Mouse (Mus musculus) stomach, embryonic 14.5 days (tissue): Measurements from ENCODE around the gene Dll4. TPM values are rescaled to one million over a fixed set of nuclear protein-coding genes. Genes with fewer than 3 reads are reported as not detected.

Source experiments
- ATAC-seq: fragments of 200-750 bp; cut with Nextera tagmentation; 2 replicates; pipeline ENCODE4 v1.8.0; 2017; ENCODE audit warnings: low read depth, moderate TSS enrichment; ENCODE audit not compliant: insufficient number of reproducible peaks, insufficient read depth, low FRiP score
- H3K27ac ChIP-seq: fragments of 300-500 bp; sonication (generic); 2 replicates; pipeline ENCODE4 v1.5.1; 2014; ENCODE audit warnings: mild to moderate bottlenecking, low read length, moderate library complexity, mixed read lengths
- H3K27me3 ChIP-seq: fragments of 300-500 bp; sonication (generic); 2 replicates; pipeline ENCODE4 v1.6.1; 2014; ENCODE audit warnings: low read length, control low read depth, mixed read lengths; ENCODE audit not compliant: control insufficient read depth, insufficient read depth
- H3K36me3 ChIP-seq: fragments of 300-500 bp; sonication (generic); 2 replicates; pipeline ENCODE4 v1.6.1; 2014; ENCODE audit warnings: mild to moderate bottlenecking, control low read depth, low read length, moderate library complexity, mixed read lengths; ENCODE audit not compliant: control insufficient read depth, insufficient read depth
- H3K4me1 ChIP-seq: fragments of 300-500 bp; sonication (generic); 2 replicates; pipeline ENCODE4 v1.6.1; 2014; ENCODE audit warnings: low read length, control low read depth, mixed read lengths; ENCODE audit not compliant: control insufficient read depth, insufficient read depth
- H3K4me2 ChIP-seq: fragments of 300-500 bp; sonication (generic); replicated peaks from 2 replicates; pipeline ENCODE4 v1.6.1; 2014; ENCODE audit warnings: low read depth, low read length, control low read depth
- H3K4me3 ChIP-seq: fragments of 300-500 bp; sonication (generic); 2 replicates; pipeline ENCODE4 v1.5.1; 2014; ENCODE audit warnings: low read depth, low read length, control low read depth
- H3K9ac ChIP-seq: fragments of 300-500 bp; sonication (generic); replicated peaks from 2 replicates; pipeline ENCODE4 v1.6.1; 2014; ENCODE audit warnings: low read depth, mild to moderate bottlenecking, control low read depth, low read length, moderate library complexity, mixed read lengths
- H3K9me3 ChIP-seq: fragments of 300-500 bp; sonication (generic); 2 replicates; pipeline ENCODE4 v1.6.1; 2016; ENCODE audit warnings: low read depth, low read length, control low read depth; ENCODE audit not compliant: control insufficient read depth
- WGBS: fragments of 180-500 bp; shearing (Covaris S2); extraction: QIAGEN DNeasy Blood & Tissue Kit; methylation state at CpG from one replicate; pipeline ENCODE4 v1.1.7; 2014; 5-methylcytosine and 5-hydroxymethylcytosine counted together
- polyA plus RNA-seq: library from polyadenylated mRNA; unstranded; fragments of >200 nt; fragmentation: Nextera tagmentation; extraction: Ambion mirVana; gene quantifications from 2 replicates; pipeline ENCODE4 v1.2.1, GENCODE M21; 2014

The Dll4 gene
- polyA plus RNA-seq, 1 experiment from 2014 or later = 5.6 TPM

DNA sequence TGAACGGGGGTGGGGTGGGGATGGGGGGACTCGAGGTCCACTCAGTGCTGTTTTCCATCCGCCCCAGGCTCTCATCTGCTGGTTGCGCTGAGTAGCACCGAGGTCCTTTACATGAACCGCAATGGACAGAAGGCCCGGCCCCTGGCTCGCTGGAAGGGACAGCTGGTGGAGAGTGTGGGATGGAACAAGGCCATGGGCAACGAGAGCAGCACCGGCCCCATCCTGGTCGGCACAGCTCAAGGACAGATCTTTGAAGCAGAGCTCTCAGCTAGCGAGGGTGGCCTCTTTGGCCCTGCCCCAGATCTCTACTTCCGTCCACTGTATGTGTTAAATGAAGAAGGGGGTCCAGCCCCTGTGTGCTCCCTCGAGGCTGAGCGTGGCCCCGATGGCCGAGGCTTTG is 32.7 kb upstream of the Dll4 start:
- no peak for ATAC-seq
- no peak overlapping the region for H3K4me3 ChIP-seq
- WGBS = 91% methylated on average over 17 of the region's 17 CpGs
- peaks cover 7% of the 10 kb centered on the region; the same call in 1 of the 2 replicates for H3K4me1 ChIP-seq
- H3K36me3 ChIP-seq = peaks cover 63% of the 10 kb centered on the region
- no peak overlapping the region for H3K27ac ChIP-seq
- H3K9ac ChIP-seq = no peak overlapping the region
- H3K9me3 ChIP-seq = no peaks in the 10 kb centered on the region
- H3K27me3 ChIP-seq = no peaks in the 10 kb centered on the region
- H3K4me2 ChIP-seq = no peak overlapping the region

DNA sequence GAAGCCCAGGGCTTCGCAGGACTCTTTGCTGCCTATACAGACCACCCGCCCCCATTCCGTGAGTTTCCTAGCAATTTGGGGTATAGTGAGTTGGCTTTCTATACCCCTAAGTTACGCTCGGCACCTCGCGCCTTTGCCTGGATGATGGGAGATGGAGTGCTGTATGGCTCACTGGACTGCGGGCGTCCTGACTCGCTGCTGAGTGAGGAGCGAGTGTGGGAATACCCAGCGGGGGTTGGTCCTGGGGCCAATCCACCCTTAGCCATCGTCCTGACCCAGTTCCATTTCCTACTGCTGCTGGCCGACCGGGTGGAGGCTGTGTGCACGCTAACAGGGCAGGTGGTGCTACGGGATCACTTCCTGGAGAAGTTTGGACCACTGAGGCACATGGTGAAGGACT is 32.3 kb upstream of the Dll4 start:
- WGBS = 96% methylated on average over 17 of the region's 17 CpGs
- no peak overlapping the region for H3K9ac ChIP-seq
- H3K4me2 ChIP-seq = no peak overlapping the region
- no peak for ATAC-seq
- H3K4me3 ChIP-seq = no peak overlapping the region
- no peaks in the 10 kb centered on the region for H3K9me3 ChIP-seq
- no peak overlapping the region for H3K27ac ChIP-seq
- peaks cover 64% of the 10 kb centered on the region for H3K36me3 ChIP-seq
- no peaks in the 10 kb centered on the region for H3K27me3 ChIP-seq
- H3K4me1 ChIP-seq = peaks cover 4% of the 10 kb centered on the region; the same call in 1 of the 2 replicates

DNA sequence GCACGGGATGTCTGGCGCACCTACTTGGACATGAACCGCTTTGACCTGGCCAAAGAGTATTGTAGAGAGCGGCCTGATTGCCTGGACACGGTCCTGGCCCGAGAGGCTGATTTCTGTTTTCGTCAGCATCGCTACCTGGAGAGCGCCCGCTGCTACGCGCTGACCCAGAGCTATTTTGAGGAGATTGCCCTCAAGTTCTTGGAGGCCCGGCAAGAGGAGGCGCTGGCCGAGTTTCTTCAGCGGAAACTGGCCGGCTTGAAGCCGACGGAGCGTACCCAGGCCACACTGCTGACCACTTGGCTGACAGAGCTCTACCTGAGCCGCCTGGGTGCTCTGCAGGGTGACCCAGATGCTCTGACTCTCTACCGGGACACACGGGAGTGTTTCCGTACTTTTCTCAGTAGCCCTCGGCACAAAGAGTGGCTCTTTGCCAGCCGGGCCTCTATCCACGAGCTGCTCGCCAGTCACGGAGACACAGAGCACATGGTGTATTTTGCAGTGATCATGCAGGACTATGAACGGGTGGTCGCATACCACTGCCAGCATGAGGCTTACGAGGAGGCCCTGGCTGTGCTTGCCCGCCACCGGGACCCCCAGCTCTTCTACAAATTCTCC is 31.7 kb upstream of the Dll4 start:
- 93% methylated on average over 34 of the region's 34 CpGs for WGBS
- no peaks in the 10 kb centered on the region for H3K9me3 ChIP-seq
- H3K4me1 ChIP-seq = peaks cover 4% of the 10 kb centered on the region; the same call in 1 of the 2 replicates
- H3K27ac ChIP-seq = no peak overlapping the region
- no peak overlapping the region for H3K9ac ChIP-seq
- H3K4me2 ChIP-seq = no peak overlapping the region
- no peak for ATAC-seq
- no peak overlapping the region for H3K4me3 ChIP-seq
- H3K27me3 ChIP-seq = no peaks in the 10 kb centered on the region
- peaks cover 67% of the 10 kb centered on the region for H3K36me3 ChIP-seq

- Histone ChIP-seq H3K9ac (no peak overlapping the region), H3K27me3 (no peaks in the 10 kb centered on the region), H3K27ac (no peak overlapping the region), H3K4me3 (no peak overlapping the region), H3K4me1 (peaks cover 5% of the 10 kb centered on the region; the same call in 1 of the 2 replicates), H3K4me2 (no peak overlapping the region), H3K9me3 (no peaks in the 10 kb centered on the region), H3K36me3 (peaks cover 71% of the 10 kb centered on the region)
- no peak for ATAC-seq
- WGBS = 91% methylated on average over 18 of the region's 18 CpGs
Observed at GRCm38 (mm10) chr2:119294411-119294810, 31.2 kb upstream of the Dll4 start.

- H3K4me1 ChIP-seq = peaks cover 20% of the 10 kb centered on the region
- no peak overlapping the region for H3K9ac ChIP-seq
- H3K4me2 ChIP-seq = no peak overlapping the region
- no peak overlapping the region for H3K27ac ChIP-seq
- ATAC-seq = no peak
- H3K27me3 ChIP-seq = no peaks in the 10 kb centered on the region
- H3K4me3 ChIP-seq = no peak overlapping the region
- H3K36me3 ChIP-seq = peaks cover 57% of the 10 kb centered on the region
- no peaks in the 10 kb centered on the region for H3K9me3 ChIP-seq
- 91% methylated on average over 12 of the region's 12 CpGs for WGBS
Observed at GRCm38 (mm10) chr2:119296756-119297155, 28.8 kb upstream of the Dll4 start.

DNA sequence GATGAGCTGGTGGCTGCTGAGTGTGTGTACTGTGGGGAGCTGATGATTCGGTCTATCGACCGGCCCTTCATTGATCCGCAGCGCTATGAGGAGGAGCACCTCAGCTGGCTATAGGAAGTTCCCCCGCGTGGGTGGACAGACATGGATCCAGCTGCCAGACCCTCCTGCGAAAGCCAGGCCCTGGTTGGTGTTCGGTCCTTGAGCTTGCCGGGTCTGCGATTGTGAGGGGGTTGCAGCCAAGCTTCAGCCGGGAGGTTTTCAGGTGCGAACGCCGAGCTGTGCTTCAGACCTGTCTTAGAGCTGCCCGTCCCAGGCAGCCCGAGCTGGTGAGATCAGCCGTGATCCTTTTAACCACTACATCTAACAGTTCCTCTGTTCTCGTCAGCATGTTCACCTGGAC is 28.1 kb upstream of the Dll4 start:
- Histone ChIP-seq H3K4me1 (peaks cover 20% of the 10 kb centered on the region), H3K36me3 (peaks cover 52% of the 10 kb centered on the region), H3K9ac (no peak overlapping the region), H3K27ac (no peak overlapping the region), H3K9me3 (no peaks in the 10 kb centered on the region), H3K4me2 (no peak overlapping the region), H3K4me3 (no peak overlapping the region), H3K27me3 (no peaks in the 10 kb centered on the region)
- 96% methylated on average over 19 of the region's 19 CpGs for WGBS
- no peak for ATAC-seq

DNA sequence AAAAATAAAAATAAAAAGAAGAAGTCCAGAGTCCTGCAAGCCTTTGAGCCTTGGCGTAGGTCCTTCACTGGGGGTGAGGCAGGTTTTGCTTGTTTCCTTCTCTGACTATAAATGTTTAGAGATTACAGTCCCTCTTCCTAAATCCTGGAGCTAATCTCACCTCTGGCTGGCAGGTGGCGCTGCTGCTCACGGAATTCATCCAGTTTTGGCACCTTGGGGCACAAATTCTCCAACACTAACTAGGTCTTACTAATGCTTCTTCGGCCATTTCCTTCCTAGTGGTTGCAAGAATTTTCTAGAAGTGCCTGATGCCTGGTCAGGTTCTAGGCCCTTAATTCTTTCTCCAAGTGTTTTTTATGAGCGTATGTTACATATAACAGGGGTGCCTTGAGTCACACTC is 27.3 kb upstream of the Dll4 start:
- H3K27me3 ChIP-seq = no peaks in the 10 kb centered on the region
- H3K36me3 ChIP-seq = peaks cover 44% of the 10 kb centered on the region
- no peak overlapping the region for H3K4me3 ChIP-seq
- WGBS = 39% methylated on average over 5 of the region's 5 CpGs
- no peak for ATAC-seq
- H3K4me1 ChIP-seq = peaks cover 20% of the 10 kb centered on the region
- H3K9ac ChIP-seq = no peak overlapping the region
- H3K4me2 ChIP-seq = no peak overlapping the region
- no peaks in the 10 kb centered on the region for H3K9me3 ChIP-seq
- no peak overlapping the region for H3K27ac ChIP-seq

DNA sequence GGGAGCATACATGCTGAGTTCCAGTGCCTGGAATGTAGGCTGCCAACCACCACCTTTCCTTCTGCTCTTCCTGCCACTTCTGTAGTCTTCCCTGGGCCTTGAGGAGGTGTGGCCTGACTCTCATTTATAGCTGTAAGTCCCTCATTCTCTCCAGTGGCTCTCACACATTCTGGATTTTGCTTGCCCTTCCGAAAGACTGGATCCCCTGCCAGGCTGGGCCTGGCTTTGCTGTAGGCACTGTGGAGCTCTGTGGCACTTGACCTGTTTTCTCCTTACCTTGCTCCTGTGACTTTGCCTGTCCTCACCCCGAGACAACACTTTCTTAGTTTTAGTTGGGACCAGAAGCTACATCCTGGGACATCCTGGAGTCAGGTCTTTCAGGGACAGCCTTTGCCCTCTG is 26.7 kb upstream of the Dll4 start:
- Histone ChIP-seq H3K27me3 (no peaks in the 10 kb centered on the region), H3K27ac (no peak overlapping the region), H3K9me3 (no peaks in the 10 kb centered on the region), H3K4me2 (no peak overlapping the region), H3K4me3 (no peak overlapping the region), H3K9ac (no peak overlapping the region), H3K36me3 (peaks cover 39% of the 10 kb centered on the region), H3K4me1 (peaks cover 20% of the 10 kb centered on the region)
- no peak for ATAC-seq
- 84% methylated on average over 2 of the region's 2 CpGs for WGBS
